11 mouse cellular contexts compared by ENCODE assay signal in genomic region chr10:117690101-117690352, GRCm38 (mm10).
"Had no signal": no experiment of that assay in that cellular context is flagged by ENCODE, and none has a peak within 500 bp of the region (broad histone marks: within the 10 kb centered on the region; RNA-seq: fewer than 3 reads in every experiment).

No protein-coding gene starts in this region.

- DNase-seq: left cerebral cortex, postnatal 4 days; liver; liver, embryonic 13.5 days; liver, postnatal 0 days; lung, adult 18-20 months; lung, adult 2 months; lung, embryonic 14.5 days; lung, postnatal 10 days; lung, postnatal 14 days; lung, postnatal 36 days; midbrain, embryonic 14.5 days had no signal
